Mouse (Mus musculus): ENCODE data around the gene Fyb.

Gene Fyb

DNA sequence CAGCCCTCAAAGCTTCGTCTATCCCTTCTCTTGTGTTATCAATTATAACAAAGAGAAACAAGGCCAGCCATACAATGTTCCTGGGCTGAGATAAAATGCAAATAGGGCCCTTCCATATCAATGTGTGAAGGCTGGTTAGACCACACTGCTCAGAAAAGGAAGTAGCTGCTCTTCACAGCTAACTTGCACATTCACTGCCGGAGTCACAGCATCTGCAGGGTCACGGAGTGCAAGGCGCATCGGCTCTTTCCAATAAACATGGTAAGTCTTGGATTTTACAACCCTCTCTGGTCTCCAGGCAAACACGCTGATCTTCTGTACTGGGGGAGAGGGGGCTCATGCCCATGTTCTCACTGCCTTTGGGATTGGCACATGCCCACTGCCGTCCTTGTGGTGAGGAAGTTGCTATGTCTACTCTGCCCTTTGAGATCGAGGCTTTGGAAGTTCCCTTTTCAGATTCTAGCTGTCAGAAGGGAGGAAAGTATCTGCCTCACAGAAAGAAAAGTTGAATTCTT, at the start of gene Fyb:
Fyb (plus strand) TSS at position 201 of the 515 bp plus-strand sequence.
- no peak for DNase-seq

DNA sequence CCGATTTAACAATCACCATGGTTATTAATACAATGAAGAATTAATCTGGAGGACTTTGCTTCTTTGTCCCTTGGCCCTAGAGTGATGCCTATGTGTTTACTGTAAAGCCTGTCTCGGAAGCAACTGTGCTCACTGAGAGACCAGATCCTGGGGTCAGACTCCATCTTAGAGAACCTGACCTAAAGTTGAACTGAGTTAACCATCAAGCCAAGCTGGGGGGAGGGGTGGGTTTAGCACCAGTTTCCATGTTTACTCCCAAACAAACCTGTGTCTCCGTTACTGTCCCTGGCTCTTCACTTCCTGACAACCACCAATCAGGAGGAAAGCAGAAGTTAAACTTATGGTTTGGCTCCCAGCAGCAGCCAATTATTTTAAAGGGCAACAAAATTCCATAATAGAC, 39.1 kb upstream of the Fyb start:
- no peak for DNase-seq

GRCm38 (mm10) chr15:6492386-6492785, 30.3 kb upstream of the Fyb start:
- DNase-seq = no peak

GRCm38 (mm10) chr15:6498396-6499070, 24.1 kb upstream of the Fyb start:
- no peak for DNase-seq

DNA sequence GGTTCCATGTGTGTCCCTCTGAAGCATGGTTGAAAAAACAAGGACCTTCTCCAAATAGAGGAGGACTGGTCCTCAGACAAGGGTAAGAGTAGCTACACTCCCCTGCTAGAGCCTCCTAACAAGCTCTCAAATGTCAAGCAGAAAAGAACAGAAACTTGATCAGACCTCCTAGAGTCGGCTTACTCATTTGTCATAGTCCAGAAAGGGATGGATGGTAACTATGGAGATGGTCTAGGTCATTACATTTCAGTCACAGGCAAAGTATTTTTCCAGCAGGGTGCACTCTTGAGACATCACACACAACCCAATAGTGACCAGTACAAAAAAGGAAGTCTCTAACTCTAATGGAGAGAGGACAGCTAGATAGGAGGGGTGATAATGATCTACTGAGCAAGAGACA, 21.9 kb upstream of the Fyb start:
- no peak for DNase-seq

DNA sequence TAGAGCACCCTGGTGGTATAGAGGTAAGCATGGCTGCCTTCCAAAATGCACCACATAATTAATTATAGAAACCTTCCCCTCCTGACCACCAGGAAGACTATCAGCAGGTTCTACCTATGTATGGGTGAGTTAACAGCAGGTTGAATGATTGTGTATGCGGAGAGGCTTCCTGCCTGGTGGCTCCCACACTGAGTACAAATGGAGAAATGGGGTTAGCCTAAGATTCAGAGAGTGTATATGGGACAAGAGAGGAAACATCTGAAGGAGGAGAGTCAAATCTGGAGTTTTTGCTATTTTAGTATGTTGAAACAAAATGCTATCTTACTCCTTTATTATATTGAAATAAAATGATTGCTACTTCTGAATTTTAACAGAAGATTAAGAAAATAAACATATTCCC, 5.1 kb upstream of the Fyb start:
- no peak for DNase-seq

DNA sequence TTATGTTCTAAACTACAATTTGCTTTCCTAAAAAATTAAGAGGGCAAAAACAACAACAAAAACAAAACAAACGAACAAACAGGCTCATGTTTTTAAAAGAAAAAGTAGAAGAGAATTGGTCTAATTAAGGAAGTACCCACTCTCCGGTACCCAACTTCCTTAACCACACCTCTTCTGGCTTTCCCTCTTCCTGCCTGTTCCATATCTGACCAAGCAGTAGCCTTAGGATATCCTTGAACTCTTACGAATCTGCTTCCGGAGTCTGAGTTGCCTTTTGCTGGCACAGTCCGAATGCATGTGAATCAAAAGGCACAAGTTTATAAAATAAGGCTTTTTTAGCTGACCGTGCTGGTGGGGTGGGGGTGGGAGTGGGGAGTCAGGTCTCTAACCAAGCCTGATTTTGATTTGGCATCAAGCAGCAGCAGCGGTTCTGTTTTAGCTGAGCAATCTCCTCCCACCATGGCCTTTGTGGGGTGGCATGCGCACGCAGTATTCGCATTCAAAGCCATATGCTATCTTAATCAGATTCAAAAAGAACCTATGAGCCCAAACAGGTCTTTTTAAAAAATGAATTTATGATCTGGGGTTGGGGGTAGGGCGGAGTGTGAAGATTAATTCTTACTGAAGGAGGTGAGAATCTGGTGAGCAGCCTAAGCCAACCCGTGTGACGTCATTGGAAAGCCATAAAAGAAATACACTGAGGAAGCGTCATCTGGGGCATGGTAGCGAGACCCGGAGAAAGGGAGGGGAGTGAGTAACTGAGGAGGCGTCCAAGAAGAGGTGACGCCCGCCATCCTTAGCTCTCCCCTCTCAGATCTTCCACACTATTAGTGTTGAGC, 3.0 kb upstream of the Fyb start:
- DNase-seq = no peak

GRCm38 (mm10) chr15:6520505-6521155, 2.0 kb upstream of the Fyb start:
- DNase-seq = no peak

DNA sequence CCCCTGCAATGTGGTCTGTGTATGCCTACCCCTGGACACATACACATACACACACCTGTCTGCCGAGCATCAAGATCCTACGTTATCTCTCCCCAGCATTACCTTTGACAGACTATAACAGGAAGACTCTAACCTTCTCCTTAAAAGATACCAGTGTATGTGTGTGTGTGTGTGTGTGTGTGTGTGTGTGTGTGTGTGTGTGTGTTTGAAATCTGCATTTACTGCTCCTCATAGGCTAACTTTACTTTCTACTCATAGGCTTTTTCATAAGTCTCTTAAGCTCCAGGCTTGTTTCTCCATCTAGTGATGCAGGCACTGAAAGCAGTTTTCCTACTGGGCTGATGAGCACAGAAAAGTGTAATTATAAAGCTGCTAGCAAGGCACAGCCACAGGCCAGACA, 2.1 kb downstream of the Fyb start:
- DNase-seq = no peak

GRCm38 (mm10) chr15:6525386-6525785, 2.7 kb downstream of the Fyb start:
- DNase-seq = no peak

DNA sequence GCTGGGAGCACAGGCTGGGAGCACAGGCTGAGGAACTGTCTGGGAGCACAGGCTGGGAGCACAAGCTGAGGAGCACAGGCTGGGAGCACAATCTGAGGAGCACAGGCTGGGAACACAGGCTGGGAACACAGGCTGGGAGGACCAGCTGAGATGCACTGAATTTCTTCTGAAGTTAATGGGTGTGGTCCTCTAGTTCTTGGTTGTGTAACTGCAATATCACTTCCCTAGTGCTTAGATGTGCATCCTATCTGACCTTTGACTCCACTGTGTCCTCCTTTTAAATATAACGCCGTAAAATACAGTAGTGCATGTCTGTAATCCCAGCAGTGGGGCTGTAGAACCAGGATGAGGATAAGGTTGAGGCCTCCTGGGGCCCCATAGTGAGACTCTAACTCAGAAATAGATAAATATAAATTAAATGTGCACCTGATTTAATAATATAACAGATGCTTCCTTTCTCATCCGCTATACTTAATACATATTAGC, 11.2 kb downstream of the Fyb start:
- DNase-seq = no peak

DNA sequence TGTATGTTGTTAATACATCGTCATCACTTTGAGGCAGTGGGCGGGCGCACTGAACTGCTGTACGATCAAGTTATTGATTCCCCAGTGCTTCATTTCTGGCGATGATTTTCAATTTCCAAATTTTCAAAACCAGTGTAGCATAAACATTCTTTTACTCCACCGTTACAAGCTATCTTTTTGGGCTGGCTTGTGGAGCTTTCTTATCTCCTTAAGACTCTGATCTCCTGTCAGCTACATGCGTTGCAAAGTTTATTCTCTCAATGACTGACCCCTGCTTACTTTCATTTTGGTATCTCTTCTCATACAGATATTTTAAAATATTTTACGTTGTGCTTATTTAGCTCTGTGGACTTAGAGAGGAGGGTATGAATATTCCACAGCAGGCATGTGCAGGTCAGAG, 11.9 kb downstream of the Fyb start:
- DNase-seq = no peak

GRCm38 (mm10) chr15:6539639-6540338, 17.1 kb downstream of the Fyb start:
- DNase-seq = no peak

DNA sequence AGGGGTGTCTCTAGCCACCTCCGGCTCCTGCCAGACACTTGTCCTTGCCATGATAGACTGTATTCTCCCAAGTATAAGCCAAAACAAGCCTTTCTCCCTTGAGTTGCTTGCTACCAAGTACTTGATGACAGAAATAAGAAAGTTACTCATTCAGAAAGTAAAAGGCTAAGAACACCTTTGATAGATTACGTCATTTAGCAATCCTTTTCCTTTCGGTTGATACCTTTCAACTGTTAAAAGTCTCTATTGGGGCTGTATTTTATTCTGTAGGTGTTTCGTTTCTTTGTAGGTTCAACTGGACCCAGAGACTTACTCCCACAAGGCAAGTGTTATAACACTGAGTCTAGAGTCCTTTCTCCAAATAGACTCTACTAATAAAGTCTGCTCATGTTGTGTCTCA, 26.3 kb downstream of the Fyb start:
- no peak for DNase-seq

DNA sequence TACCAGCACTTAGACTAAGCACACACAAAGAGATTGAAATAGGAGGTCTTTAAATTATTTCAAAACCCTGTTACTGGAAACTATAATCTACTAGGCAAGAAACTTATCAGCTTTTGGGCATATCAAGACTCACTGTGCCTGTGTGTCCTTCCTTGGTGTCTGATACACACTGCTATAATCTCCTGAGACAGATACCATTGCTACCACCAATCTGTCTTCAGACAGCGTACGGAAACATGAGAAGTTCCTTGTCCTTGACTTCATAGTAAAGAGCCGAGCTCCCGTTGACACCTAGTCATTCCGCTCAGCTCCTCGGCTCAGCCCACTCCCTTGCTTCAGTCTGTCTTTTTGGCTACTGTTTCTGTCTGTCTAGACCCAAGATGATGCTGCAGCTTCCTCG, 29.2 kb downstream of the Fyb start:
- DNase-seq = no peak

- no peak for DNase-seq
Measured at GRCm38 (mm10) chr15:6554742-6555141, 32.1 kb downstream of the Fyb start.

DNA sequence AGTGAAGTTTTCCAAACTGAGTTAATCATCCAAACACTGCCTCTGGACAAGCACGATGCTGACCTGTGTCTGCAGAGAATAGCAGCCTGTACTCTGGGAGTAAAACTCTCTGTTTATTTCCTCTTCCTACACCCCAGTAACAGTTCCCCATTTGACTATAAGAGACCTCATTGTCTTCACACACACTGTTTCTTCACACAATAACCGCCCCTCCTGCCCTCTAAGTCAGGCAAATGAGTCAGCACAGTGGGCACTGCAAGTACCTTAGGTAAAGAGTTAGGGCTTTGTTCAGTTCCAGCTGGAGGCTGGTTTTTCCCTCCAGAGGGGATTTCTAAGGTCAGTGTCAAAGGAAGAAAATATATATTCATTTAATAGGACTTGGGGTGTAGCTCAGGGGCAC, 32.9 kb downstream of the Fyb start:
- DNase-seq = no peak

GRCm38 (mm10) chr15:6556272-6556671, 33.6 kb downstream of the Fyb start:
- no peak for DNase-seq

- DNase-seq = no peak
Measured at GRCm38 (mm10) chr15:6556911-6557310, 34.3 kb downstream of the Fyb start.

GRCm38 (mm10) chr15:6557552-6557951, 34.9 kb downstream of the Fyb start:
- no peak for DNase-seq

DNA sequence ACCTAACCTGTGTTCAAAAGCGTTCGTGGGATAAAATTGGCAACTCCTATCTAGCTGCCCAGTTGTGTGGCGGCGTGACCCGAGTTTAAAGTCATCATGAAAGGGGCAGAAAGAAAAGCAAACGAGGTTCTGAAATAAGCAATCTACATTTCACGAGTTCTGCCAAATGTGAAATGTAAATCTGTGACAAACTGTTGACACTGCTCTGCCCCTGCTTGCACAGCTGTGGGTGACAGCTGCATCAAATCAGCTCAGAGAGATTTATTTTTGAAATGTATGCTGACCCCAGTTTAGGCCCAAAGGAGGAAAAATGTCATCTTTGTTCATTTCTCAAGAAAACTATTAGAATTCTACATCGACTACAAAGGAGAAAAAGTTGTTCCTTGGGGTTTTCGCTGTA, 36.5 kb downstream of the Fyb start:
- DNase-seq = no peak

- DNase-seq = no peak
Measured at GRCm38 (mm10) chr15:6560696-6561095, 38.0 kb downstream of the Fyb start.

DNA sequence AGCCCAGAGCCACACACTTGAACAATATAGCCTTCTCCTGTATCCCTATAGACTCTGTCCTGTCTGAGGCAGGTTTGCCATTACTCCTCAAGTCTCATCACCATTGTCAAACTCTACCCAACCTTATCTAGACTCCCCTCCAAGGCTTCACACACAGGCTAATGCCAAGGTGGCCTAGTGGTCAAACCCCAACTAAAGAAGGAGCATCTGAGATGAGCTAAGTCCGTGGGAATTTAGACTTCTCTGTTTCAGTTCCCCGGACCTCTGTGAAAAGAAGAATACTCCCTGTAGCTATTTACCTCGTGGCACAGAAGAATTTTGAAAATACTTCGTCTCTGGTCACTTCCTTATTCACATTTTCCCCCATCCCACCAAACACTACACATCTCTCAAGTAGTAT, 39.5 kb downstream of the Fyb start:
- no peak for DNase-seq

Measured in cerebellum, adult 11 months (tissue).